Mouse (Mus musculus) hindbrain, embryonic 14.5 days (tissue): ENCODE data around the gene Fdx1. TPM values are rescaled to one million over a fixed set of nuclear protein-coding genes. Genes with fewer than 3 reads are reported as not detected.

Experiments used
- ATAC-seq: fragments of 200-750 bp; cut with Nextera tagmentation; 2 replicates; pipeline ENCODE4 v1.8.0; 2017; ENCODE audit warnings: moderate number of reproducible peaks, mild to moderate bottlenecking, moderate TSS enrichment, moderate library complexity; ENCODE audit not compliant: low FRiP score
- DNase-seq: peaks from one replicate; pipeline ENCODE4 v3.0.0-alpha.2; 2015; ENCODE audit warnings: low spot score
- H3K27ac ChIP-seq: fragments of 300-500 bp; sonication (generic); 2 replicates; pipeline ENCODE4 v1.5.1; 2014; ENCODE audit warnings: mild to moderate bottlenecking, moderate library complexity
- H3K27me3 ChIP-seq: fragments of 300-500 bp; sonication (generic); 2 replicates; pipeline ENCODE4 v1.6.1; 2014; ENCODE audit warnings: mild to moderate bottlenecking, low read length, mixed read lengths; ENCODE audit not compliant: control insufficient read depth, insufficient read depth
- H3K36me3 ChIP-seq: fragments of 300-500 bp; sonication (generic); replicated peaks from 2 replicates; pipeline ENCODE4 v1.6.1; 2014; ENCODE audit not compliant: control insufficient read depth, insufficient read depth
- H3K4me1 ChIP-seq: fragments of 300-500 bp; sonication (generic); replicated peaks from 2 replicates; pipeline ENCODE4 v1.6.1; 2014; ENCODE audit warnings: antibody characterized with exemption, low read length, mixed read lengths; ENCODE audit not compliant: control insufficient read depth, insufficient read depth
- H3K4me2 ChIP-seq: fragments of 300-500 bp; sonication (generic); replicated peaks from 2 replicates; pipeline ENCODE4 v1.6.1; 2014; ENCODE audit warnings: mild to moderate bottlenecking, moderate library complexity
- H3K4me3 ChIP-seq: fragments of 300-500 bp; sonication (generic); replicated peaks from 2 replicates; pipeline ENCODE4 v1.5.1; 2014; ENCODE audit warnings: mild to moderate bottlenecking, low read length
- H3K9ac ChIP-seq: fragments of 300-500 bp; sonication (generic); 2 replicates; pipeline ENCODE4 v1.6.1; 2014
- H3K9me3 ChIP-seq: fragments of 300-500 bp; sonication (generic); 2 replicates; pipeline ENCODE4 v1.6.1; 2016; ENCODE audit warnings: low read length; ENCODE audit not compliant: control insufficient read depth
- WGBS: fragments of 180-500 bp; shearing (Covaris S2); extraction: QIAGEN DNeasy Blood & Tissue Kit; methylation state at CpG from one replicate; pipeline ENCODE4 v1.1.7; 2014; 5-methylcytosine and 5-hydroxymethylcytosine counted together
- polyA plus RNA-seq: library from polyadenylated mRNA; unstranded; fragments of >200 nt; fragmentation: Nextera tagmentation; extraction: Ambion mirVana; gene quantifications from 2 replicates; pipeline ENCODE4 v1.2.1, GENCODE M21; 2014

The Fdx1 gene
- polyA plus RNA-seq, 1 experiment from 2014 or later: 46.1 TPM

DNA sequence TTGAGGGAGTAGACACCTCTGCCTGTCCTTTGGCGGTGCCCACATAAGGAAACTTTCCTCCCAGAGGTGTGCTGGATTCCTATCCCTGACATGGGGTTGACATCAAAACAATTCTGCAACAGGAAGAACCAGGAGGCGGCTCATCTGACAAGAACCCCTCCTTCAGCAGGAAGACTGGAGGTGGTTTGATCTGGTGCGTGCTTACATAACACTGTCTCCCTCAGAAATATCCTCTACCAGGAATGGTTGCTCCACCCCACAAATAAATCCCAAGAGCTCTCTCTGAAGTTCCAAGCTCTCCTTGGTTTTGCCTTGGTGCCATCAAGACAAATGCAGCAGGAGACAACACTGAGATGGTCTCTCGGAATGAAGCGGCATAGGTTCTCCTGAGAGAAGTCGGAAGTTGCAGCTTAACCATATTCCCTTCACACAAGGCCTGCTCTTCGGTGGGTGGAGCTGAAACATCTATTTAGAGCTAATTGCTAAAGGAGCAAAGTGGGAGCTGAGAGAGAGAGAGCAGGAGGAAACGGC, 38.7 kb downstream of the Fdx1 start:
- ATAC-seq (no peak), DNase-seq (no peak)
- Histone ChIP-seq H3K9me3 (no peaks in the 10 kb centered on the region), H3K27ac (no peak overlapping the region), H3K27me3 (no peaks in the 10 kb centered on the region), H3K4me3 (no peak overlapping the region), H3K36me3 (no peaks in the 10 kb centered on the region), H3K4me2 (no peak overlapping the region), H3K4me1 (0 out of 2 replicates have a peak, but pooled peaks cover 2% of the 10 kb centered on the region), H3K9ac (no peak overlapping the region)
- WGBS: 86% methylated on average over 8 of the region's 8 CpGs

GRCm38 (mm10) chr9:51922756-51923155, 40.6 kb downstream of the Fdx1 start:
- H3K27ac ChIP-seq: no peak overlapping the region
- no peak overlapping the region for H3K4me2 ChIP-seq
- no peak overlapping the region for H3K4me3 ChIP-seq
- ATAC-seq (no peak), DNase-seq (no peak)
- H3K9ac ChIP-seq: no peak overlapping the region
- no peaks in the 10 kb centered on the region for H3K4me1 ChIP-seq
- H3K9me3 ChIP-seq: no peaks in the 10 kb centered on the region
- H3K36me3 ChIP-seq: no peaks in the 10 kb centered on the region
- 68% methylated on average over 2 of the region's 2 CpGs for WGBS
- H3K27me3 ChIP-seq: no peaks in the 10 kb centered on the region

GRCm38 (mm10) chr9:51915580-51915979, 47.8 kb downstream of the Fdx1 start:
- H3K4me2 ChIP-seq: no peak overlapping the region
- DNase-seq: no peak
- H3K9me3 ChIP-seq: no peaks in the 10 kb centered on the region
- H3K9ac ChIP-seq: no peak overlapping the region
- no peak overlapping the region for H3K27ac ChIP-seq
- WGBS: 100% methylated on average over 1 of the region's 1 CpGs
- ATAC-seq: no peak
- H3K4me3 ChIP-seq: no peak overlapping the region
- no peaks in the 10 kb centered on the region for H3K27me3 ChIP-seq
- no peaks in the 10 kb centered on the region for H3K36me3 ChIP-seq
- no peaks in the 10 kb centered on the region for H3K4me1 ChIP-seq

- no peaks in the 10 kb centered on the region for H3K9me3 ChIP-seq
- H3K9ac ChIP-seq: no peak overlapping the region
- DNase-seq (no peak), ATAC-seq (no peak)
- H3K4me1 ChIP-seq: no peaks in the 10 kb centered on the region
- no peaks in the 10 kb centered on the region for H3K36me3 ChIP-seq
- H3K27ac ChIP-seq: no peak overlapping the region
- H3K4me2 ChIP-seq: no peak overlapping the region
- WGBS: 82% methylated on average over 15 of the region's 15 CpGs
- no peaks in the 10 kb centered on the region for H3K27me3 ChIP-seq
- no peak overlapping the region for H3K4me3 ChIP-seq
Observed at GRCm38 (mm10) chr9:51914481-51915120, 48.8 kb downstream of the Fdx1 start.

- ATAC-seq (peak; percentile 74; the same call in 1 of the 2 replicates), DNase-seq (peak; percentile 87)
- H3K4me2 ChIP-seq: no peak overlapping the region
- H3K27ac ChIP-seq: no peak overlapping the region
- H3K9me3 ChIP-seq: no peaks in the 10 kb centered on the region
- 45% methylated on average over 2 of the region's 2 CpGs for WGBS
- H3K9ac ChIP-seq: no peak overlapping the region
- no peaks in the 10 kb centered on the region for H3K36me3 ChIP-seq
- H3K4me1 ChIP-seq: no peaks in the 10 kb centered on the region
- H3K27me3 ChIP-seq: no peaks in the 10 kb centered on the region
- no peak overlapping the region for H3K4me3 ChIP-seq
Observed at GRCm38 (mm10) chr9:51908838-51909237, 54.5 kb downstream of the Fdx1 start.

- Histone ChIP-seq H3K9ac (no peak overlapping the region), H3K4me3 (no peak overlapping the region), H3K27ac (no peak overlapping the region), H3K4me1 (no peaks in the 10 kb centered on the region), H3K36me3 (no peaks in the 10 kb centered on the region), H3K27me3 (no peaks in the 10 kb centered on the region), H3K4me2 (no peak overlapping the region), H3K9me3 (no peaks in the 10 kb centered on the region)
- DNase-seq: no peak
- no peak for ATAC-seq
- WGBS: 89% methylated on average over 3 of the region's 3 CpGs
Observed at GRCm38 (mm10) chr9:51908255-51908654, 55.1 kb downstream of the Fdx1 start.

DNA sequence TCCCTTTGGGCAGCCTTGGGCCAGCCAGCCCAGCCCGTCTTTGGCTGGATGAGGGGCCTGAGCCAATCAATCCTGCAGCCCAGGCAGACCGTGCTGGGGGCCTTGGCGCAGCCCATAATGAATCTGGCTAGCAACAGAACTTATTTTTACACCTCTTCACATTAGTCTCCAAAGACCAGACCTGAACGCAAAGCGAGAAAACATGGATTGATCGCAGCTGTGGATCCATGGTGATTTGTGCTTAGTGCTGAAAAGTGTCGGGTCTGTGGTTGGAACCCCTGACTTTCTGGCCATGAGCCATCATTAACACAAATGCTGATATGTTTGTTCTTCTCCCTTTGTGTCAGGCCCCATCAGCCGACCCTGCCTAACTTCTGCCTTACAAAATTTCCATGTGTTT, 56.4 kb downstream of the Fdx1 start:
- no peaks in the 10 kb centered on the region for H3K9me3 ChIP-seq
- no peaks in the 10 kb centered on the region for H3K27me3 ChIP-seq
- ATAC-seq (no peak), DNase-seq (no peak)
- H3K36me3 ChIP-seq: no peaks in the 10 kb centered on the region
- no peak overlapping the region for H3K9ac ChIP-seq
- 89% methylated on average over 8 of the region's 8 CpGs for WGBS
- H3K4me2 ChIP-seq: no peak overlapping the region
- H3K4me1 ChIP-seq: no peaks in the 10 kb centered on the region
- no peak overlapping the region for H3K4me3 ChIP-seq
- no peak overlapping the region for H3K27ac ChIP-seq

Other genes with a start within 250 kb of the Fdx1 start
- 28.2 and 29.7 TPM in 2 replicates for gene Arhgap20, start 198.2 kb downstream of the Fdx1 start, polyA plus RNA-seq
- gene Rdx, start 83.6 kb upstream of the Fdx1 start, polyA plus RNA-seq: 105 and 106 TPM in 2 replicates
- 7.1 and 7.2 TPM in 2 replicates for gene Zc3h12c, start 205.0 kb upstream of the Fdx1 start, polyA plus RNA-seq